Mouse (Mus musculus): ENCODE data around the gene Impad1. TPM values are rescaled to one million over a fixed set of nuclear protein-coding genes. Genes with fewer than 3 reads are reported as not detected.

Impad1 gene
- polyA plus RNA-seq, 2 experiments, result 26.5 to 49.8 TPM

DNA sequence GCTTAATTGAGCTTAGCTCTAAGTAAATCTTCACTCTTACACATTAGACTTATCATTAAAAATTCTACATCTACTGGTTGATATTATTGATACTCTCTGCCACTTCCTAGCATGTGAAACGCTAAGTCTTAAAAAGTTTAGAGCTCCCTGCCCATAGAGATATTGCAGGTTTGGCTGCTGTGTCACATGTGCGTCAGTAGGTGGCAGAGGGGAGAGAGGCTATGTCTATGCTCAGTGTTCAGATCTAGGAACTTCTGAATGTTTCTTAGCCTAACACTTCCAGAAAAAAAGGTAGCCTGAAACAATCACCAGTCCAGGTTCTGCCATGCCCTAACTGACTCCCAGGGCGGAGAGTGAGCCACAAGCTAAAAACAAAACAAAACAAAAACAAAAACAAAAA, 63.7 kb downstream of the Impad1 start:
- H3K27me3 ChIP-seq (ENCODE audit: control insufficient read depth, insufficient read depth, low read length), result no peaks in the 10 kb centered on the region
- no peak overlapping the region for H3K27ac ChIP-seq (replicated peaks; ENCODE audit: low read depth, low read length)
- ATAC-seq (ENCODE audit: low FRiP score, low read depth) (no peak), DNase-seq (ENCODE audit: low spot score) (no peak)
- WGBS, result 53% methylated on average over 3 of the region's 3 CpGs
- H3K36me3 ChIP-seq (ENCODE audit: control insufficient read depth, insufficient read depth, low read length), result no peaks in the 10 kb centered on the region
- H3K4me2 ChIP-seq (replicated peaks; ENCODE audit: low read depth, low read length, severe bottlenecking), result no peak overlapping the region
- H3K9me3 ChIP-seq (ENCODE audit: control insufficient read depth, low read length), result no peaks in the 10 kb centered on the region
- no peak for TF ChIP-seq POLR2A (IDR thresholded peaks at IDR 0.05; ENCODE audit: borderline replicate concordance, extremely low read depth, insufficient read depth, insufficient read length)
- H3K4me3 ChIP-seq (replicated peaks; ENCODE audit: low read length), result no peak overlapping the region
- H3K9ac ChIP-seq (ENCODE audit: low read depth, low read length, severe bottlenecking), result no peak overlapping the region
- H3K4me1 ChIP-seq (ENCODE audit: control insufficient read depth, insufficient read depth, low read length), result no peaks in the 10 kb centered on the region

DNA sequence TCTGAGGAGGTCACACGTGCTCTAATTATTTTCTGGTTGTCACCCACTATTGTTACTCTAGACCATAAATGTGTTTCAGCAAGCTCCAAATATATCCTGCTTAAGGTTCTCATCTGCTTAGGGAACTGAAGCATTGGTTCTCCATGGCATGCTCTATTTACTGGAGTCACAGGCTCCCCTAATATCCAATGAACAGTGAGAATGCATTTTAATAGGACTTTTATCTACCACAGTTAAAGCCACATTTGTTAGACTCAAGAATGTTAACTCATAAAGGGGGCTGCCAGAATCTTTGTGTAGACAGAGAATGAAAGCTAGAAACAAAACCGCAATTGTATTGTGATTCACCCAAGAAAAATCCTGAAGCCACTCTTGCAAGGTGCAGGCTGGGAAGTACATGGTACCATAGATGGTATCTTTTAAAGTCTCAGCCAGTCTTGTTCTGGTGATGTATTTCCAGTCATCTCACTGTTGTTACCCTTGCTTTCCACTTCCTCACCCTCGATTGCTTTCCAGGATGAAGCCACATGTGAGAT, 66.8 kb downstream of the Impad1 start:
- Histone ChIP-seq H3K4me1 (ENCODE audit: control insufficient read depth, insufficient read depth, low read length) (no peaks in the 10 kb centered on the region), H3K27me3 (ENCODE audit: control insufficient read depth, insufficient read depth, low read length) (no peaks in the 10 kb centered on the region), H3K9ac (ENCODE audit: low read depth, low read length, severe bottlenecking) (no peak overlapping the region), H3K36me3 (ENCODE audit: control insufficient read depth, insufficient read depth, low read length) (no peaks in the 10 kb centered on the region), H3K27ac (replicated peaks; ENCODE audit: low read depth, low read length) (no peak overlapping the region), H3K4me2 (replicated peaks; ENCODE audit: low read depth, low read length, severe bottlenecking) (no peak overlapping the region), H3K4me3 (replicated peaks; ENCODE audit: low read length) (no peak overlapping the region), H3K9me3 (ENCODE audit: control insufficient read depth, low read length) (no peaks in the 10 kb centered on the region)
- no peak for TF ChIP-seq POLR2A (IDR thresholded peaks at IDR 0.05; ENCODE audit: borderline replicate concordance, extremely low read depth, insufficient read depth, insufficient read length)
- 84% methylated on average over 3 of the region's 3 CpGs for WGBS
- ATAC-seq (ENCODE audit: low FRiP score, low read depth) (no peak), DNase-seq (ENCODE audit: low spot score) (no peak)

DNA sequence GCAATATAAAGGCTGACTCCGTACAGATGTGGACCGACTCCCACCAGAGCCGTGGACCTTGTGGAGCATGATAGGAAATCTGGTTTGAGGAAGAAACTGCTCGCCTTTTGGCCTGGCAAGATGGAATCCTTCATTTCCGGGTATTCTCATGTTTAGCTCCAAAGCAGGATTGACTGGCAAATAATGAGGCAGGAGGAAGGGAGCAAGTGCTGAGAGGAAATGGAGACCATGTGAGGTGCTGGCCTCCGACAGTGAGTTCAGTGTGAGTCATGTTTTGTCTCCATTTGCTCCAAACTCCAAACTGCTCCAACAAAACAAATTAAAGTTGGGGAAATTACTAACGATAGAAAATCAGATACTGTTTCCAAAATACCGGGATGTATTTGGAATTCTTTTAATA, 69.3 kb downstream of the Impad1 start:
- Histone ChIP-seq H3K36me3 (ENCODE audit: control insufficient read depth, insufficient read depth, low read length) (no peaks in the 10 kb centered on the region), H3K4me3 (replicated peaks; ENCODE audit: low read length) (no peak overlapping the region), H3K4me1 (ENCODE audit: control insufficient read depth, insufficient read depth, low read length) (no peaks in the 10 kb centered on the region), H3K9me3 (ENCODE audit: control insufficient read depth, low read length) (no peaks in the 10 kb centered on the region), H3K9ac (ENCODE audit: low read depth, low read length, severe bottlenecking) (no peak overlapping the region), H3K27ac (replicated peaks; ENCODE audit: low read depth, low read length) (no peak overlapping the region), H3K27me3 (ENCODE audit: control insufficient read depth, insufficient read depth, low read length) (no peaks in the 10 kb centered on the region), H3K4me2 (replicated peaks; ENCODE audit: low read depth, low read length, severe bottlenecking) (no peak overlapping the region)
- ATAC-seq (ENCODE audit: low FRiP score, low read depth) (no peak), DNase-seq (ENCODE audit: low spot score) (no peak)
- no peak for TF ChIP-seq POLR2A (IDR thresholded peaks at IDR 0.05; ENCODE audit: borderline replicate concordance, extremely low read depth, insufficient read depth, insufficient read length)
- WGBS, result 58% methylated on average over 8 of the region's 8 CpGs

DNA sequence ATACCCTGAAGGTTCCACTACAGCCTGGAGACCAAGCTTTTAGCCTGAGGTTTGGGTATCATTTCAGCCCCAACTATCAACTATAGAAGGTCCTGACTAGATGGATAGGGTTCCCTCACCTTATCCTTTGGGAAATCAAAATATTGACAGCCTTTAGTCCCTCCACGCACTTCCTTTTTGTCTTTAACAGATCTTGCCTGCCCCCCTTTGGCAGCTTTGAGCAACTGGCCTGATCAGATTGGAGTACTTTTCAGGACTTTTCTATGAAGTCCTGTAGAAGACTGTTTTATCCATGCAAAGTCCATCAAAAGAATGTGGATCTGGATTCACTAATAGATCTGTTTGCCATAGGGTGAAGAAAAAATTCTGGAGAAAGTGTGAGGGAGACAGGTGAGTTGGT, 71.1 kb downstream of the Impad1 start:
- Histone ChIP-seq H3K27ac (replicated peaks; ENCODE audit: low read depth, low read length) (no peak overlapping the region), H3K36me3 (ENCODE audit: control insufficient read depth, insufficient read depth, low read length) (no peaks in the 10 kb centered on the region), H3K4me1 (ENCODE audit: control insufficient read depth, insufficient read depth, low read length) (no peaks in the 10 kb centered on the region), H3K27me3 (ENCODE audit: control insufficient read depth, insufficient read depth, low read length) (no peaks in the 10 kb centered on the region), H3K9me3 (ENCODE audit: control insufficient read depth, low read length) (no peaks in the 10 kb centered on the region), H3K4me3 (replicated peaks; ENCODE audit: low read length) (no peak overlapping the region), H3K4me2 (replicated peaks; ENCODE audit: low read depth, low read length, severe bottlenecking) (no peak overlapping the region), H3K9ac (ENCODE audit: low read depth, low read length, severe bottlenecking) (no peak overlapping the region)
- WGBS, result 30% methylated on average over 1 of the region's 1 CpGs
- no peak for ATAC-seq (ENCODE audit: low FRiP score, low read depth)
- no peak for DNase-seq (ENCODE audit: low spot score)
- no peak for TF ChIP-seq POLR2A (IDR thresholded peaks at IDR 0.05; ENCODE audit: borderline replicate concordance, extremely low read depth, insufficient read depth, insufficient read length)

DNA sequence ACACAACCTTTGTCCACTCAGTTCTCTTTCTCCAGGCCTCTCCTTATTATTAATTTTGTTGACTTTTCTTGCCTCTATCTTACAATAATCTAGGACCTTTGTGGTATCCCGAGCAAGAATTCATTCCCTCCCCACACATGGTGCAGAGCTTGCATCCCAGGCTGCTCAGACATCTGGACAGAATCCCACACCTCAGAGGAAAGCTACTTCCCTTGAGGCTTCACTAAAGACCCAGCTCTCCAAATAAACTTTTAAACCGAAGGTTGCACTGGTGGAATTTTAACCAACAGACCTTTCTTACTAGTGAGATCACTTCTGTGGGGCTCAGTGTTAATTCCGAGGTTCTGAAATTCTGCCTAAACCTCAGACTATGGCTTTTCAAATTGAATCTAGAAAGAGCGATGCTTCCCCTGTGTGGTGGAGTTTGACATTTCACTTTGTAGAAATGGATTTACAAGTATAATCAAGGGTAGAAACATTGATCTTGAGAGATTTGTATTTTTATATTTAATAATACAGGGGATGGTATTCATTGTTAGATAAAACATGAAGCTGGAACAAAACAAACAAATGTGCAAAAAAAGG, 75.3 kb downstream of the Impad1 start:
- Histone ChIP-seq H3K4me2 (replicated peaks; ENCODE audit: low read depth, low read length, severe bottlenecking) (no peak overlapping the region), H3K36me3 (ENCODE audit: control insufficient read depth, insufficient read depth, low read length) (no peaks in the 10 kb centered on the region), H3K9ac (ENCODE audit: low read depth, low read length, severe bottlenecking) (no peak overlapping the region), H3K27me3 (ENCODE audit: control insufficient read depth, insufficient read depth, low read length) (no peaks in the 10 kb centered on the region), H3K27ac (replicated peaks; ENCODE audit: low read depth, low read length) (no peak overlapping the region), H3K4me1 (ENCODE audit: control insufficient read depth, insufficient read depth, low read length) (no peaks in the 10 kb centered on the region), H3K9me3 (ENCODE audit: control insufficient read depth, low read length) (no peaks in the 10 kb centered on the region), H3K4me3 (replicated peaks; ENCODE audit: low read length) (no peak overlapping the region)
- peak; percentile 65 for DNase-seq (ENCODE audit: low spot score)
- TF ChIP-seq POLR2A (IDR thresholded peaks at IDR 0.05; ENCODE audit: borderline replicate concordance, extremely low read depth, insufficient read depth, insufficient read length), result no peak
- 40% methylated on average over 4 of the region's 4 CpGs for WGBS
- peak; percentile 77 for ATAC-seq (ENCODE audit: low FRiP score, low read depth)
